Comparison of ENCODE assay signal across 8 mouse cellular contexts in the genomic region with DNA sequence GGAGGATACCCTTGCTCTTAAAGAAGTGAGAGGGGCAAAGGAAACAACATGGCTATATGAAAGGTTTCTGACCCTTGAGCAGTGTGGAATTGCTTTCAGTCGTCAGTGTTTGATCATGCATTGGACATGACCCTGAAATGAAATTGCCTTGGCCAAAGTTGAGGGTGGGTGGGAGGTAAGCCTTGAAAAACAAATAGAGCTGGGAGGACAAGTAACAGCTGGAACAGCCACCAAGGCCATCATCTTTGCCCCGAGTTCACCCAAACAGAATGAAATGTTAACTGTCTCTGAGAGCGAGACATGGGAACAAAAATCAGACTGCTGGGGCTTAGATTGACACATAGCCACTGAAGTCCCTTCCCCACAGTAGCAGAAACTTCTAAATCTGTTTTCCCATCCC.
DNase-seq lines count a peak whose midpoint lies in the region; ATAC-seq and TF ChIP-seq lines count a peak whose summit lies in the region.

No protein-coding gene starts in this region.

- no peak for ATAC-seq in hindbrain, embryonic 15.5 days (ENCODE audit: low FRiP score, low read depth)
- no peak for ATAC-seq in lung, postnatal 0 days

- H3K27ac ChIP-seq in hindbrain, embryonic 15.5 days (replicated peaks): no peak overlapping the region
- no peak overlapping the region for H3K27ac ChIP-seq in lung, postnatal 0 days (ENCODE audit: low read length)

- peak; percentile 1 for DNase-seq in embryo, embryonic 9.5 days (ENCODE audit: extremely low spot score)
- DNase-seq in lung, postnatal 0 days (ENCODE audit: low spot score): peak; percentile 12
- DNase-seq in urinary bladder, postnatal 14 days (ENCODE audit: low spot score): no peak
- no peak for DNase-seq in spleen, adult 18-20 months
- no peak for DNase-seq in MN1 (ENCODE audit: low spot score)
- DNase-seq in cerebellum, adult 11 months: no peak

- H3K9me3 ChIP-seq in E14TG2a.4 (ENCODE audit: low read length): no peaks in the 10 kb centered on the region
- H3K9me3 ChIP-seq in hindbrain, embryonic 15.5 days: no peaks in the 10 kb centered on the region
- H3K9me3 ChIP-seq in lung, postnatal 0 days (ENCODE audit: low read length): no peaks in the 10 kb centered on the region

- no peak for TF ChIP-seq EP300 in lung, postnatal 0 days (IDR thresholded peaks at IDR 0.05)

- H3K4me1 ChIP-seq in E14TG2a.4 (replicated peaks; ENCODE audit: low read depth, low read length): peaks cover 44% of the 10 kb centered on the region
- no peaks in the 10 kb centered on the region for H3K4me1 ChIP-seq in hindbrain, embryonic 15.5 days (replicated peaks)
- H3K4me1 ChIP-seq in lung, postnatal 0 days (ENCODE audit: insufficient read depth, low read depth, low read length): no peaks in the 10 kb centered on the region

- H3K36me3 ChIP-seq in E14TG2a.4 (ENCODE audit: insufficient read depth, low read length): no peaks in the 10 kb centered on the region
- no peaks in the 10 kb centered on the region for H3K36me3 ChIP-seq in hindbrain, embryonic 15.5 days
- H3K36me3 ChIP-seq in lung, postnatal 0 days (ENCODE audit: insufficient read depth, low read length): no peaks in the 10 kb centered on the region

- peak overlapping the region; percentile 65 for H3K4me2 ChIP-seq in hindbrain, embryonic 15.5 days
- H3K4me2 ChIP-seq in lung, postnatal 0 days (replicated peaks; ENCODE audit: low read depth, low read length): peak overlapping the region; percentile 60

- 0 out of 2 replicates have a peak overlapping the region, but pooled peaks have one; percentile 16 for H3K9ac ChIP-seq in hindbrain, embryonic 15.5 days
- H3K9ac ChIP-seq in lung, postnatal 0 days (replicated peaks; ENCODE audit: low read depth): no peak overlapping the region

- no peak for TF ChIP-seq CTCF in E14TG2a.4 (conservative IDR thresholded peaks at IDR 0.05; ENCODE audit: low read length)
- TF ChIP-seq CTCF in lung, postnatal 0 days (IDR thresholded peaks at IDR 0.05): no peak

- WGBS in hindbrain, embryonic 15.5 days: 51% methylated on average over 3 of the region's 3 CpGs
- 29% methylated on average over 3 of the region's 3 CpGs for WGBS in lung, postnatal 0 days

- no peaks in the 10 kb centered on the region for H3K27me3 ChIP-seq in E14TG2a.4 (ENCODE audit: insufficient read depth, low read length)
- H3K27me3 ChIP-seq in hindbrain, embryonic 15.5 days: no peaks in the 10 kb centered on the region; the same call in 1 of the 2 replicates
- no peaks in the 10 kb centered on the region for H3K27me3 ChIP-seq in lung, postnatal 0 days (replicated peaks; ENCODE audit: insufficient read depth, low read length)

- H3K4me3 ChIP-seq in E14TG2a.4 (replicated peaks; ENCODE audit: low read length): peak overlapping the region; percentile 85
- peak overlapping the region; percentile 58 for H3K4me3 ChIP-seq in hindbrain, embryonic 15.5 days
- H3K4me3 ChIP-seq in lung, postnatal 0 days (ENCODE audit: low read depth, low read length): no peak overlapping the region

Comparison
In these comparisons a context has a peak if more than half of its experiments do, and no peak if none do; other contexts are left out.
1. DNase-seq: peak in embryo, embryonic 9.5 days (single experiment) and lung, postnatal 0 days (single experiment); none in urinary bladder, postnatal 14 days (single experiment), spleen, adult 18-20 months (0 of 2), MN1 (single experiment) and cerebellum, adult 11 months (single experiment).